Mouse (Mus musculus) thymus, postnatal 36 days (tissue): ENCODE measurements around the gene Nos1ap.

ENCODE experiments used
- DNase-seq, 2 experiments: peaks; one replicate each; pipeline ENCODE4 v3.0.0; 2022; ENCODE audit warnings: mixed read lengths in 2 of 2

Nos1ap gene

DNA sequence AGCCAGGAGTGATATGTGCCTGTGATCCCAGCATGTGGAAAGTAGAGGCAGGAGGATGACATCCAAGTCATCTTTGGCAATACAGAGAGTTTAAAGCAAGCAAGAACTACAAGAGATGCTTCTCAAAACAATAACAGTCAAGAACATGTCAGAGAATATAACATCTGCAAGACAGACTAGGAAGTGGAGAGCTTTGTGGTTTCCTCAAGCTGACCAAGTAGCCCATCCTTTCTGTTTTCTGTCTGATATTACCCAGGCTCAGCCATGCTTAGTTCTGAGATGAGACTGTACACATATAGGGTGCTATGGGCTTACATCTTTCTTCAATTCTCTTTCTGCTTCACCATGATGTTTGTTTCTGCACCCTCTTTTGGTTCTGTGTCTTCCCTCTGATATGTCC, 316.4 kb downstream of the Nos1ap start:
- DNase-seq = no peak

DNA sequence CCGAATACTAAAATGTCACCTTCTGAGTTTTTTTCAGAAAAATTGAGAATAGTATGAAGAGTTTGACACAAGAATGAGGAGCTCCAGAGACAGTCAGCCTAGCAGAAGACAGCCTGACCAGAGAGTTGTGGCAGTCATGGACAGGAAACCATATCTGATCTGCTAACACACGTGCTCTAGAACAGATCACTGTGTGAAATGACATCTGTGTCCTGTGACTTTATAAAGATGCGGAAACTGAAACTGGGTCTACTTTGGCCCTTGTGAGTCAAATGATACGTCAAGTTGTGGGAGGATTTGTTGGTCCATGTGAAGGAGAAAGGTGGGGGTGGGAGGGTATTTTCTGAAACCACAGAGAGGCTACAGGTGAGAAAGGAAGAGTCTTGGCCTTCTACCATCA, 319.0 kb downstream of the Nos1ap start:
- DNase-seq = no peak

DNA sequence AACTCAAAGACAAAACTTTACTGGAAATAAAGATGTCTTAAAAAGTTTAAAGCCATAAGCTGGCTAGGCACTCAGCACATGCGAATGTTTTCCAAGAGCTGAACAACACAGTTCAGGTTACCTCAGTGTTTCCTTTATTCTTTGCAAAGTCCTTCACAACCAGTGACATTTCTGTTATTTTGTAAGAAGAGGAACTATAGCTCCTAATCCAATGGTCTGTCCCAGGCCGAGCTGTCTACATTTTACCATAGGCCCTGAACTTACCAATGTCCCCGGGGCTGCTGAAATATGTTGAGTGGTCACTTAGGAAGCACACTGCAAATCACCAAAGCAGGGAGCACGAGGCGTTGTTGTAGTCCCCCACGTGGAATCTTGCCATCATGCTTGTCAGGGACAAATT, 319.4 kb downstream of the Nos1ap start:
- no peak for DNase-seq

DNA sequence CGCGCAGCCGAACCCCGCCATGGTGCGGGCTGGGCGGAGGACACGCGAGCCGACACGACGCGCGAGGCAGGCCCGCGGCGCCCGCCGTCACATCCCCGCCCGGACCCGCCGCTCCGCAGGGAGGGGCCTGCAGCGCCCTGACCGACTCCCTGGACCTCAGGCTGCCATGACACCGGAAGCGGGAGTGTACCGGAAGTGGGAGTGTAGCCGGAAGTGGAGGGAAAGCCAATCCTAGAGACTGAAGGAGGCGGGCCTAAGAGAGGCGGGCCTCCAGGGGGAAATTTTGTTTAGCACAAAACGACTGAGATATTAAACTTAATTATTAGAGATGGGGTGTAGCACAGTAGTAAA, 334.1 kb downstream of the Nos1ap start:
- peak; percentile 68 to 75 for DNase-seq

DNA sequence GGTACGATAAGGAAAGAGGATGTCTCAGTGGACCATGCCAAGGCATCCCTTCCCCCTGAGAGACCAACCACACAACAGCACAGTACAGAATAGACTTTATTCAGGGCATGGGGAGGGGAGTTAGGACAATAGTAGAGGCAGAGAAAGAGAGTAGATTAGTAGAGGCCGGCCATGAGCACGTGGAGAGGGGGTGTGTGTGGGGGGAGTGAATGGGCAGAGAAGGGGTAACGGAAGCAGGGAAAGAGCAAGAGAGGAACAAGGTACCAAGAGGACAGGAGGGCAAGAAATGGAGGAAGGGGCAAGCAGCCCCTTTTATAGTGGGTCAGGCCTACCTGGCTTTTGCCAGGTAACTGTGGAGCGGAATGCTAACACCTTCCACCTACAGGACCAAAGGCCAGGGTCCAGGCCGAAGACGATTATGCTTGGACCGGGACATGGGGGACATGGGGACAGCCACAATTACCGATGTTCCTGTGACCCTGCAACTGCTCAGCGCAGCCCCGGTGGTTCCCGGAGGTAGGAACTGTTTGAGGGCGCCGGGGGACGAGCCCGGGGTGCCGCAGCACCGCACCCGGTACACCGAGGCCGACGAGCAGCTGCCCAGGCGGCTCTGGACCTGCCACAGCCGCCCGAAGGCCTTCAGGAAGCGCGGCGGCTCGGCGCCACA, 334.6 kb downstream of the Nos1ap start:
- DNase-seq = no peak
